Mouse (Mus musculus): ENCODE data around the gene H2-M11.

Gene H2-M11

DNA sequence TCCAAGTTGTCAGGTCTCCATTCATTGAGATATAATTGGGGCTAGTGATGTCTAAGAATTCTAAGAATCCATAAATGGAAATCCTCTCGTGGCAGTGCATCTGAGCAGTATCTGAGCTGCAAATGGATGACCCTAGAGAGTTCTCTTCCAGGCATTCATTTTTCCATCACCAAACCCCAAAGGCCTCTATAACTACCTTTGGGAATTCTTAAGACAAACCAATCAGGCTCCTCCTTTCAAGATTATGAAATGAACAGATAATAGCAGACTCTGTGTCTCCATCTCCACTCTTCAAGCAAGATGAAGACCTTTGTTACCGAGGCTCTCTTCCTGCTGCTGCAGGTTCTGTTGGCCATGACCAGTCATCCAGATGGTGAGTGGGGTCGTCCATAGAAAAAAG is at the start of gene H2-M11:
Gene H2-M11, plus strand, starts transcription at position 301 of the 400 bp plus-strand sequence.
- no peak for DNase-seq (ENCODE audit: low spot score)

DNA sequence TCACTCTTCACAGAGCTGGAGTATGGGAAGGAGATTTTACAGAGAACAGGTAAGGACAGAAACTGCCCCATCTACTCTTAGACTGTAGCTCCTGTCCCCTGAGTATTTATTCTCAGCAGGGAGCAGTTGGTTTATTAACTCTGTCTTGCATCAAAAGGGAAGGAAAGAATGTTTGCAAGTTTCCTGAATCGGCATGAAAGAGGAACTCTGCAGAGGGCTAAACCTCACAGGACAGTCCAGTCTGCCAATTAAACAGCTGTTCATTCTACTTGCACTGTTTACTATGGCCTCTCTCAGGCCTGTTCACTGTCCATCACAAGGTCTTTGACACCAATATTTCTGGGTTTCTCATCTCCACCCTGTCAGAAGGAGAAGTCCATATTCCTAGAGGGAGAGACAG is 46.4 kb upstream of the H2-M11 start:
- DNase-seq (ENCODE audit: low spot score) = no peak

DNA sequence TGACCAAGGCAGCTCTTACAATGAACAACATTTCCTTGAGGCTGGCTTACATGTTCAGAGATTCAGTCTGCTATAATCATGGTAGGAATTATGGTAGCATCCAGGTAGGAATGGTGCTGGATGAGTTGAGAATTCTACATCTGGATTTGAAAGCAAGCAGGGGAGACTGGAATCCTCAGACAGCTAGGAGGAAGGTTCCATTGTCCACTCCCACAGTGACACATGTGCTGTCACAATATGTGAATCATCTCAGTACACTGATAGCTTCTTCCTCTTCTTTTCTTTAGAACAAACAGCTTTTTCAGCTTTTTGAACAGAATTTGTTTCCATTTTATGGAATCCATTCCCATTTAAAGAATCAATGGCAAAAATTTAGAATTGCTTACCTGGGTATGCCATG is 43.0 kb upstream of the H2-M11 start:
- no peak for DNase-seq (ENCODE audit: low spot score)

Data from yolk sac, embryonic 10.5 days (tissue).